Mouse (Mus musculus) stomach, embryonic 16.5 days (tissue): ENCODE results near the gene Itpkb. TPM values are rescaled to one million over a fixed set of nuclear protein-coding genes. Genes with fewer than 3 reads are reported as not detected.

Experiments used
- ATAC-seq: fragments of 200-750 bp; cut with Nextera tagmentation; 2 replicates; pipeline ENCODE4 v1.8.0; 2017; ENCODE audit warnings: moderate number of reproducible peaks, moderate TSS enrichment; ENCODE audit not compliant: insufficient read depth, low FRiP score
- H3K27ac ChIP-seq: fragments of 300-500 bp; sonication (generic); 2 replicates; pipeline ENCODE4 v1.5.1; 2014; ENCODE audit warnings: low read length
- H3K27me3 ChIP-seq: fragments of 300-500 bp; sonication (generic); 2 replicates; pipeline ENCODE4 v1.6.1; 2014; ENCODE audit warnings: low read length, control low read depth, mixed read lengths; ENCODE audit not compliant: control insufficient read depth, insufficient read depth
- H3K36me3 ChIP-seq: fragments of 300-500 bp; sonication (generic); 2 replicates; pipeline ENCODE4 v1.6.1; 2014; ENCODE audit warnings: low read length; ENCODE audit not compliant: control insufficient read depth, insufficient read depth
- H3K4me1 ChIP-seq: fragments of 300-500 bp; sonication (generic); 2 replicates; pipeline ENCODE4 v1.6.1; 2014; ENCODE audit warnings: low read length, control low read depth, mixed read lengths; ENCODE audit not compliant: control insufficient read depth, insufficient read depth
- H3K4me2 ChIP-seq: fragments of 300-500 bp; sonication (generic); 2 replicates; pipeline ENCODE4 v1.6.1; 2014; ENCODE audit warnings: low read depth, low read length, mixed read lengths
- H3K4me3 ChIP-seq: fragments of 300-500 bp; sonication (generic); replicated peaks from 2 replicates; pipeline ENCODE4 v1.5.1; 2014; ENCODE audit warnings: mild to moderate bottlenecking, low read length
- H3K9ac ChIP-seq: fragments of 300-500 bp; sonication (generic); 2 replicates; pipeline ENCODE4 v1.6.1; 2014; ENCODE audit warnings: low read length
- H3K9me3 ChIP-seq: fragments of 300-500 bp; sonication (generic); replicated peaks from 2 replicates; pipeline ENCODE4 v1.6.1; 2016; ENCODE audit warnings: low read length, control low read depth; ENCODE audit not compliant: control insufficient read depth
- WGBS: fragments of 180-500 bp; shearing (Covaris S2); extraction: QIAGEN DNeasy Blood & Tissue Kit; methylation state at CpG from one replicate; pipeline ENCODE4 v1.1.7; 2014; 5-methylcytosine and 5-hydroxymethylcytosine counted together
- polyA plus RNA-seq: library from polyadenylated mRNA; unstranded; fragments of >200 nt; fragmentation: Nextera tagmentation; extraction: Ambion mirVana; gene quantifications from 2 replicates; pipeline ENCODE4 v1.2.1, GENCODE M21; 2015

The Itpkb gene
- polyA plus RNA-seq, 1 experiment from 2014 or later = 7.2 TPM

DNA sequence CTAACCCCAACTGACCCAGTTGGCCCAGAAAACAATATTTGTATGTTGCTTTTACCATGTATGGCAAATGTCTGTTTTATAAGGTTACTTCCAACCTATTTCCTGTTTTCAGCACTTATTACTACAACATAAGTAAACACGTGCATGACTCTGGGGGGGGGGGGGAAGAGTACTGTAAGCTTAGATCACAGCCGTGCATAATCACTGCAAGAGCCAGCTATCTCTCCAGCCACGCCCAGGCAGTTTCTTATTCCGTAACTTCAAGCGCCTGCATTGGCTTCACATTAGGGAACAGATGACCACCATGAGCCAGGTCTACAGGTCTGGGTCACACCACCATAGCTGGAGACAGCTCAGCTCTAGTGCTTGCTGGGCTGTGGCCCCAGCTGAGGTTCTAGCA is 99.5 kb downstream of the Itpkb start:
- H3K9me3 ChIP-seq = no peaks in the 10 kb centered on the region
- H3K4me3 ChIP-seq = no peak overlapping the region
- WGBS = 50% methylated on average over 5 of the region's 5 CpGs

DNA sequence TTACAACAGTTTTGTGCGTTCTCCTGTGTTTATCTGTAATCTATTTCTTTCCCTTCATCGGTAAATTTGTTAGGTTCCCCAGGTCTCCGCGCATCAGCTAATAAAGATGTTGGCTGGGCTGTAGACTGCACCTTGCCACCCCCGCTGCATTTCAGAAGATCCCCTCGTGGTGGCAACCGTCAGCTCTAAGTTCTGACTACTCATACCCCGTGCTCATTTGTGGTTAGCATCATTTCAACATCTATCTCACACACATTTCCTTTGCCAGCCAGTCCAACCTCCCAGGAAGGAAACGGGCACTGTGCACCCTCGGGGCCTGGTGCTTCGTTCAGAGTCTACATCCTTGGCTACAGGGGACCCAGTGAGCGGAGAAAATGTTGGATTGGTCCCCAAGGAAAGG is 101.5 kb downstream of the Itpkb start:
- no peaks in the 10 kb centered on the region for H3K9me3 ChIP-seq
- no peak overlapping the region for H3K4me3 ChIP-seq
- no peak overlapping the region for H3K27ac ChIP-seq
- peaks cover 20% of the 10 kb centered on the region for H3K4me1 ChIP-seq
- H3K36me3 ChIP-seq = no peaks in the 10 kb centered on the region
- no peak for ATAC-seq
- WGBS = 65% methylated on average over 12 of the region's 12 CpGs
- H3K27me3 ChIP-seq = 0 out of 2 replicates have a peak, but pooled peaks cover 6% of the 10 kb centered on the region
- no peak overlapping the region for H3K4me2 ChIP-seq
- H3K9ac ChIP-seq = no peak overlapping the region

More for the DNA sequence above, 99.5 kb downstream of the Itpkb start:
- 0 out of 2 replicates have a peak, but pooled peaks cover 6% of the 10 kb centered on the region for H3K27me3 ChIP-seq
- no peak overlapping the region for H3K4me2 ChIP-seq
- H3K27ac ChIP-seq = no peak overlapping the region
- no peak overlapping the region for H3K9ac ChIP-seq
- H3K36me3 ChIP-seq = no peaks in the 10 kb centered on the region
- peaks cover 18% of the 10 kb centered on the region for H3K4me1 ChIP-seq
- no peak for ATAC-seq

DNA sequence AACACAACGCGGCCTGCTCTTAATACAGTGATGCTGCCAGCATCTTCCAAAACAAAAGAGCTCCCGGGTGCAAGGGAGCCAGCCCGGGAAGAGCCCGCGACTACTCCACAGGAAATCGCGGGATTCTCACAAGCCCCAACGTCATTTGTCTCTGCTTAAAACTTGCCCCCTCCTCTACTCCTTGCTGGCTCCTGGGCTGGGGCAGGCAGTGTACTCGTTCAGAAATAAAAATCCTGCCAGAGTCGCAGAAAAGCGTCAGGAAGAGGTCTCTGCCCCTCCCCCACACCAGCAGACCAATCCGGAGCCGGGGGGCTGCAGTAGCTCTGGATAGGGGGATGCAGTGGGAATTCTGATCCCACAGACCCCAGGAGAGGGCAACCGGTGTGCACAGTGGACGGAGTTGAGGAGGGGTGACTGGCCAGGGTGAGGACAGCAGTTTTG is 102.8 kb downstream of the Itpkb start:
- H3K9ac ChIP-seq = peak overlapping the region; percentile 42; the same call in 1 of the 2 replicates
- H3K4me1 ChIP-seq = peaks cover 16% of the 10 kb centered on the region
- peak overlapping the region; percentile 24 for H3K4me3 ChIP-seq
- 6% methylated on average over 16 of the region's 16 CpGs for WGBS
- 0 out of 2 replicates have a peak, but pooled peaks cover 6% of the 10 kb centered on the region for H3K27me3 ChIP-seq
- H3K9me3 ChIP-seq = no peaks in the 10 kb centered on the region
- no peak overlapping the region for H3K27ac ChIP-seq
- H3K36me3 ChIP-seq = no peaks in the 10 kb centered on the region
- peak overlapping the region; percentile 33 for H3K4me2 ChIP-seq
- no peak for ATAC-seq

DNA sequence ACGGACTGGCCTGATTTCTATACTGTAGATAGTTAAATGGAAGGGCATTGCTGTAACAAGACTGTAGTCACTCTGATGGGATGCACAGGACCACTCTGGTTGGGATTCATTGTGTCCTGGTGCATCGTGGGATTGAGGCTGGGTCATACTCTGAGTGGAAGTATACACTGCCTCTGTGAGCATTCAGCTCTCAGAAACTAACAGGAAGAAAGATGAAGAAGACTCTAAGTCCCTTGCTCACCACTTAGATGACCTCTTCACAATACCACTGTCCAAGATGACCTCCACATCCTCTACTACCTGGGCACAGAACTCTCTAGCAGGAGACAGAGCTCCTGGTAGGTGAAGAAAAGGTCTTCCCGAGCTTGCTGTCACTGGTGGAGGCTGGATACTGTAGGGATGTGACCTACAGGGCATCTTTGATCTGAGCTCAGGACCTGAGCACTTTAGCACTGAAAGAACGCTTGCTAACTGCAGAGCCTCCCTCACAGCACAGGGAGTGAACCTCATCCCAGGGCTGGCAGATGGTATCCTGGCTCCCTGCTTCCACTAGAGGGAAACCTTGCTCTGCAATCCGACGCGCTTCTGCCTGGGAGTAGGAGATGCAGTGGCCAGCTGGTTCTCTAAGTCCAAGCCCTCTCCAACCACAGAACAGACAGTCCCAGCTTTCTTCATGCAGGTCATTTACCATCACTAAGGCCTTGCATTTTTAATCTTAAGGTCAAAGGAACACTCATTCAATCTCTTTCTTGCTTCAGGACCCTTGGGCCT is 103.7 kb downstream of the Itpkb start:
- no peak overlapping the region for H3K9ac ChIP-seq
- H3K4me2 ChIP-seq = no peak overlapping the region
- H3K9me3 ChIP-seq = no peaks in the 10 kb centered on the region
- 0 out of 2 replicates have a peak, but pooled peaks cover 6% of the 10 kb centered on the region for H3K27me3 ChIP-seq
- H3K36me3 ChIP-seq = no peaks in the 10 kb centered on the region
- ATAC-seq = peak; percentile 81; the same call in 1 of the 2 replicates
- no peak overlapping the region for H3K4me3 ChIP-seq
- no peak overlapping the region for H3K27ac ChIP-seq
- peaks cover 15% of the 10 kb centered on the region for H3K4me1 ChIP-seq
- 17% methylated on average over 7 of the region's 7 CpGs for WGBS

DNA sequence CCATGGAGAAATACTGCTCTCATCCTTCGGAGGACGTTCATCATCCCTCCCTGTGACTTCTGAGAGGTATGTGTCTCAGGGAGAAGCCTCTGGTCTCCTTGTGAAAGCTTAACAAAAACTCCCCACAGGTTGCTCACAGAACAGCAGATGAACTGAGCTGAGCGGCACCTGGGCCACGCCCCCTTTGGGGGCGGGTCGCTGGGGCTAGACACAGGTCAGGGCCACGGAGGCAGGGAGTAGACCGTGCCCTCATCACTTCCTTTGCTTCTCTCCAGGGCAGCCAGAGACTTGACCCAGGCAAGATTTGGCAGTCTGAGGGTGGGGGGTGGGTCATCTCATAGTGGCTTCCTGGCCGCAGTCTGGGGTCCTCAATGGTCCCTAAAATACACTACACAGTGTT is 104.6 kb downstream of the Itpkb start:
- Histone ChIP-seq H3K9ac (no peak overlapping the region), H3K4me3 (no peak overlapping the region), H3K4me1 (peaks cover 15% of the 10 kb centered on the region), H3K27ac (no peak overlapping the region), H3K4me2 (no peak overlapping the region), H3K36me3 (no peaks in the 10 kb centered on the region), H3K27me3 (0 out of 2 replicates have a peak, but pooled peaks cover 6% of the 10 kb centered on the region), H3K9me3 (no peaks in the 10 kb centered on the region)
- WGBS = 8% methylated on average over 9 of the region's 9 CpGs
- peak; percentile 31; the same call in 1 of the 2 replicates for ATAC-seq

DNA sequence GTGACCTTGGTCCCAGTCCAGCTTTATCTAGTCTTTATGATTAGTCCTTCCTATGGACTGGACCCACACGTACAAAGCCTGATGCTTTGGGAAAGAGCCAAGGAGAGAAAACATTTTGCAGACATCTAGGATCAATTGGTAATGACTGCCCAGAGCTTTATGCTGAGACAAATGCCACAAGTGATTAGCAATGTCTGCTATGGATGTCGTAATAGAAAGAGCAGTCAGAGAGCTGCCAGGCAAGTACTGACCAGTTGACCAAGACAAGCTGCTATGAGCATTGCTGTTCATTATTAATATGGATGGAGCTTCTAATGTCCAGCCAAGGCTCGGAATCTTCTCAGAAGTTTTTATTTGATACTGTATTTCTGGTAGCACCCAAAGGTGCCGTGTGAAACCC is 109.2 kb downstream of the Itpkb start:
- Histone ChIP-seq H3K36me3 (no peaks in the 10 kb centered on the region), H3K4me2 (no peak overlapping the region), H3K4me1 (peaks cover 5% of the 10 kb centered on the region; the same call in 1 of the 2 replicates), H3K9me3 (no peaks in the 10 kb centered on the region), H3K9ac (no peak overlapping the region), H3K27ac (no peak overlapping the region), H3K4me3 (no peak overlapping the region), H3K27me3 (0 out of 2 replicates have a peak, but pooled peaks cover 2% of the 10 kb centered on the region)
- no peak for ATAC-seq
- 75% methylated on average over 4 of the region's 4 CpGs for WGBS

DNA sequence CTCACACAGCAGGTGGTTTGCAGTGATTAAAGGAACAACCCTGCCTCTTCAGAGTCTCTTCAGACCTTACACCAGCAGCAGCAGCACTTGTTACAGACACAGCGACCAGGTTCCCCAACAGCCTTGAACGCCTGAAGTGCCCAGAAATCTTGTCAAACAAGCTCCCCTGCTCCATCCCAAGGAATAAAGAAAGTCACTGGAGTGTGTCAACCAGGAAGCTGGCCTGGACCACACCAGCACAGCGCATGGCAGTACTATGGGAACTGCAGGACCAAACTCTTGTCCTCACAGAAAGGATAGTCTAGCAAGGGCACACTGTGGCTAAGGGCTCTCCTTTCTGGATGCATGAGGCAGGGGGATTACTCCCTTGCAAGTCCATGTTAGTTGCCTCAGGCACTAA is 114.1 kb downstream of the Itpkb start:
- no peak overlapping the region for H3K4me2 ChIP-seq
- no peak overlapping the region for H3K4me3 ChIP-seq
- no peaks in the 10 kb centered on the region for H3K9me3 ChIP-seq
- H3K4me1 ChIP-seq = no peaks in the 10 kb centered on the region
- 60% methylated on average over 3 of the region's 3 CpGs for WGBS
- H3K27ac ChIP-seq = no peak overlapping the region
- no peak for ATAC-seq
- H3K27me3 ChIP-seq = no peaks in the 10 kb centered on the region
- no peaks in the 10 kb centered on the region for H3K36me3 ChIP-seq
- H3K9ac ChIP-seq = no peak overlapping the region

DNA sequence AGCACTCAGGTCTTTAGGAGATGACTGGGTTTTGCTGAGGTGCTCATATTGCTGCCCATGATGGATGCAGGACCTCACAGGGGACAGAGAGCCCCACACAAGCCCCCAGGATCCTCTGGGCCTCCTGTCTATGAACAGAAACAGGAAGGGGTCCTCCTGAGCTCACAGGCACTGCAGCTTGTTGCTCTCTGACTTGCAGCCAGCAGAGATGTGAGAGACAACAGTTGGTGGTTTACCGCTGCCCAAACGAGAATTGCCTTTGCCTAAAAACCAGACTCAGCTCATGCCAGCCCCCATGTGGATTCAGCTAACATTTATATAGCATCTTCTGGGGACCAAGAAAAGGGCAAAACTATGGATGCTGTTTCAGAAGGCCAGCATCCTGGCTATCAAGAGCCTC is 119.4 kb downstream of the Itpkb start:
- no peaks in the 10 kb centered on the region for H3K9me3 ChIP-seq
- no peak overlapping the region for H3K27ac ChIP-seq
- 59% methylated on average over 2 of the region's 2 CpGs for WGBS
- no peak overlapping the region for H3K9ac ChIP-seq
- H3K4me2 ChIP-seq = no peak overlapping the region
- no peak for ATAC-seq
- no peaks in the 10 kb centered on the region for H3K36me3 ChIP-seq
- H3K4me3 ChIP-seq = no peak overlapping the region
- no peaks in the 10 kb centered on the region; the same call in 1 of the 2 replicates for H3K4me1 ChIP-seq
- no peaks in the 10 kb centered on the region; the same call in 1 of the 2 replicates for H3K27me3 ChIP-seq

DNA sequence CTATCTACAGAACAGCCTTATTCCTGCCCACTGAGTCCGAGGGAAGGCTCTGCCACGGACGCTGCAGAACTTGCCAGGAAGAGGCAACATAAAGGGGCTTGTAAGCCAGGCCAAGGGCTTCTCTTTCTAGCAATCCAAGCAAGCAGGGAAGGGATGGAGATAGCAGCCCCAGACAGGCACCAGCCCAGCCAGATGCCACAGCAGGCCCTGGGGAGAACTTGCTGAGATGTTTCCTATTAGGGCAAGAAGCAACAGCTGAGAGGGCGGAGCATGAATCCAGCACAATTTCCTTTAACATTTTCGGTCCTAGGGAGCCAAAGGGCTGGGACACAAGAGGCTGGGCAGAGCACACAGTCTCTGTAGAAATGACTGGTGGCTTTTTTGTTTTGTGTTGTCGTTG is 128.0 kb downstream of the Itpkb start:
- ATAC-seq = no peak
- H3K9me3 ChIP-seq = no peaks in the 10 kb centered on the region
- no peaks in the 10 kb centered on the region for H3K36me3 ChIP-seq
- H3K27ac ChIP-seq = peak overlapping the region; percentile 35; the same call in 1 of the 2 replicates
- H3K9ac ChIP-seq = no peak overlapping the region; the same call in 1 of the 2 replicates
- H3K27me3 ChIP-seq = no peaks in the 10 kb centered on the region
- H3K4me3 ChIP-seq = no peak overlapping the region
- WGBS = 53% methylated on average over 6 of the region's 6 CpGs
- H3K4me1 ChIP-seq = peaks cover 11% of the 10 kb centered on the region; the same call in 1 of the 2 replicates
- H3K4me2 ChIP-seq = no peak overlapping the region
